Mouse (Mus musculus): ENCODE data around the gene Ostm1. TPM values are rescaled to one million over a fixed set of nuclear protein-coding genes. Genes with fewer than 3 reads are reported as not detected.

The Ostm1 gene
- total RNA-seq, 2 experiments from 2014 or later, result 42.3 to 47.3 TPM

DNA sequence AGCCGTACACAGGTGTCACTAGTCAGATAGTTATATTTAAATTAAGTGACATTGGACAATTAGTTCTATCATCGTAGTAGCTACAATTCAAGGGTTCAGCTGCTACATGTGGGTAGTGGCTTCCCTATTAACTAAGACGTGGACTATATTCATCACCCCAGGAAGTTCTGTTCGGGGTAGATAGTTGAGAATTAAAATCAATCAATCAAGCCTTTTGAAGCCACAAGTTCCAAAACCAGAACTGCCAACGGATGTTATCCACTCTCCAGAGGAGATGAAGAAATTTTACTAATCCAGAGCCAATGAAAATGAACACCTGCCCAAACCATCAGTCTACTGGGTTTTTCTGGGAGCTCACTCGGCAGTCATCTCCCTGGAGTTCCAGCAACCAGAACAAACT is 94.7 kb downstream of the Ostm1 start:
- peak; percentile 8; the same call in 1 of the 2 replicates for ATAC-seq (replicated peaks; ENCODE audit: poor library complexity)

DNA sequence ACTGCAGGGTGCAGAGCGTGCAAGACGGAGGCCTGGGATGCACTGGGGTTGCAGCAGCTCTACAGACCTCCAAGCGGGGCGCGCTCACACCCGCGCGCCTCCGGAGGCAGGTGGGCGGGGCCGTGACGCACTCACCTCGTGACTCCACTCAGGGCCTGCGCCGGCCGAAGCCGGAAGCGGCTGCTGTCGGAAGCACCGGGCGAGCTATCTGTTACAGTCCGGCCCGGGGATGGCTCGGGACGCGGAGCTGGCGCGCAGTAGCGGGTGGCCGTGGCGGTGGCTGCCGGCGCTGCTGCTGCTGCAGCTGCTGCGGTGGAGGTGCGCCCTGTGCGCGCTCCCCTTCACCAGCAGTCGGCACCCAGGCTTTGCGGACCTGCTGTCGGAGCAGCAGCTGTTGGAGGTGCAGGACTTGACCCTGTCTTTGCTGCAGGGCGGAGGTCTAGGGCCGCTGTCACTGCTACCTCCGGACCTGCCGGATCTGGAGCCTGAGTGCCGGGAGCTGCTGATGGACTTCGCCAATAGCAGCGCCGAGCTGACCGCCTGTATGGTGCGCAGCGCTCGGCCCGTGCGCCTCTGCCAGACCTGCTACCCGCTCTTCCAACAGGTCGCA is 95.2 kb downstream of the Ostm1 start:
- ATAC-seq (replicated peaks; ENCODE audit: poor library complexity), result peak; percentile 92

DNA sequence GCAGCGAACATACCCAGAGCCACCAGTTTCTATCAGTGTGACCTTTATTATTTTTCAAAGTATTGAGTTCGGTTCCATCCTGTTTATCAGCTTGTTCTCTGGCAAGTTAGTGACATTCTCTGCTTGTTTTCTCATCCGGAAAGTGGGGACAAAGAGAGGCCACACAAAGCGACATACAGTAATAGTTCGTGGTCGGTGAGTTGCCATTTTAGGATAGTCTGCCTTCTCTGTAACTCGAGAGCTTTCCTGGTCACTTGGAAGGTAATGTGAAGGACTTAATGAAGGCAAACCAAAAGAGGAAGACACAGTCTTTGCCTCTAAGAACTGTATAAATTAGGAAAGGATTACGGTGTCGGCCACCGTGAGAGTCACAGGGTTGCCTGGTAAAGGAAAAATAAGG is 96.0 kb downstream of the Ostm1 start:
- no peak for ATAC-seq (replicated peaks; ENCODE audit: poor library complexity)

DNA sequence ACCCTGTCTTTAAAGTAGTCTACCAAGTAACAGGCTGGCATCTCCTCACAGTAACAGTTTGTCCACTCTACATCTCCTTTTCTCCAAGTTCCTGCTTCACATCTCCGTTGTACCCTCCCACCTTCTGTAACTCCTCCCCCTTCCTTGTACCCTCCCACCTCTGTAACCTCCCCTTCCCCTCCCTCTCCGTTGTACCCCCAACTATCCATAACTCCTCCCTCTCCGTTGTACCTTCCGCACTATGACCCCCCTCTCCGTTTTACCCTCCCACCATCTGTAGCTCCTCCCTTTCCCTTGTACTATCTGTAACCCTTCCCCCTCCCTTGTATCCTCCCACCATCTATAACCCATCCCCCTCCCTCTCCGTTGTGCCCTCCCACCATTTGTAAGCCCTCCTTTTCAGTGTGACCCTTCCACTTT is 97.0 kb downstream of the Ostm1 start:
- ATAC-seq (replicated peaks; ENCODE audit: poor library complexity), result peak; percentile 71

DNA sequence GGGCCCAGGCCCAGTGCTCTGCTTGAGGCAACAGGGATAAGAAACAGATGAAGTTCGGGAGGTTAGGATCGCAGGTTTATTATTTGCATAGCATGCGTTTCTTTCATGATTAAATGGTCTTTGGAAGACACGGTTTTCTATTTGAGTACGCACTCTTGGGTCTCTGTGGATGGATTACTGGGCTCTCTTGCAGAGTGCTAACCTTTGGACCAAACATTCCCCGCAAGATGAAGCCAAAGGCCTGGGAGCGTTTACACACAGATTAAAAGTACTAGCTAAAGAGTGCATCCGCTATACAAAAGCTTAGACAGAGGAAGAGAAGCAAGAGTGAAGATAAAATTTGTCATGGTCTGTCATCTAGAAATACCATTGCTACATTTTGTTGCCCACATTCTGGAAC is 98.8 kb downstream of the Ostm1 start:
- ATAC-seq (replicated peaks; ENCODE audit: poor library complexity), result no peak

DNA sequence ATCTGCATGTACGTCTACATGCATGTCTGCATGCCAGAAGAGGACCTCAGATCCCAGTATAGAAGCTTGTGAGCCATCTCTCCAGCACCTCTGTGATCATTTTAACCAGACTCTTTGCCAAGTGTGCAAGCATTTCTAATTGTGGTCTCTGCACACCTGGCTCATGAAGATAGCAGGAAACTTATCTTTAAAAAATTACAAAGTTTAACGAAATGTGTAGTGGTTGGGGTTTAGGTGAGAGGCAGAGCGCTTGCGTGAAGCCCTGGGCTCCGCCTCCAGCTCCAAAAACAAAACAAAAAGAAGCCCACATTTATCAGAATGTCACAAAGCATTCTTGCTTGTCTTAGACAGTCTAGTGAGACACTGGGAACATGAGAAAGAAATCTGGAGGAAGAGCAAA is 104.3 kb downstream of the Ostm1 start:
- ATAC-seq (replicated peaks; ENCODE audit: poor library complexity), result peak; percentile 81

DNA sequence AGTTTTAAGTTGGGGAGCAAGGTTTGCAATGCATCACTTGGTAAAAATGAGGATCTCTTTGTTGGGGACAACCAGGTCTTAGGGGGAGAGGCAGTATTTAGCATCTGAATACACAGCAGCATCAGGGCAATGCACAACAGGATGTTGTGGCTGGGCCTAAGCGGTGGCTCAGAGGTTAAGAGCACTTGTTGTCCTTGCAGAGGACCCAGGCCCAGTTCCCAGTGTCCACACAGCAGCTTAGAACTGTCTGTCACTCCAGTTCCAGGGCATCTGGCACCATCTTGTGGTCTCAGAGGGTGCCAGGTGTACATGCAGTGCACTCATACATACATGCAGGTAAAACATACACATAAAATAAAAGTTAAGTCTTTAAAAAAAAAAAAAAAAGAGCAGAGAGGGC is 106.1 kb downstream of the Ostm1 start:
- ATAC-seq (replicated peaks; ENCODE audit: poor library complexity), result no peak

DNA sequence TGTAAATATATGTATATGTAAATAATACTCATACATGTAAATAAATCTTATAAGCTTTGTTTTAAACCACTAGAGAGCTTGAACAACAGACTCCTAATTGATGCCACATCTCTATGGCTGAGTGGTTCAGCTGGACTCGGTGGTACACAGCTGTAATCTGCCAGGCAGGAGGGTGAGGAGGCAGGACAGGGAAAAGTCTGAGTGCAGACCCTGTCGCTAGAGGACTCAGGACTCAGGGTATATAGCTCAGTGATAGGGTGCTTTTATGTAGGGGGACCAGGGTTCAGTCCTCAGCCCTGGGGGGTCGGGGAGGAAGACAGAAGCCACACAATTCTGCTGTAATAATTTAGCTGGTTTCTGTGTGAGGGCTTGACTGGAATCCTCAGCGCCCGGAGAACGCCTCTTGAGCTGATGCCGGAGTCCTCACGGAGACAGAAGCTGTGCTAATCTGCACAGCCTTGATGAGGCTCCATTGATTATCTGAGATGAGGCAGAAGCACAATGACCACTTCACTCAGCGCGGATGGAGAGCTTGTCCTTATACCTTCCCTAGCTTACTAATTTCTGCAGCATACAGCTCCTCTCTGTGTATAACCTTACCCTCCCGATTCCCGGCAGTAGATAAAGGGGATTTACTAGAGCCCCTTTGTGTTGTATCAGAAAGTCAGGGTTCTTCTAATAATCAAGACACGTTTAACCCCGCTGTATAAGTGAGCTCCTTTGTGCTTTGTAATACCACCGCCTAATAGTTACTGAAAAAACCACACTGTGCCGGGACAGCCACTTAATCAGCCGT is 106.8 kb downstream of the Ostm1 start:
- ATAC-seq (replicated peaks; ENCODE audit: poor library complexity), result no peak

DNA sequence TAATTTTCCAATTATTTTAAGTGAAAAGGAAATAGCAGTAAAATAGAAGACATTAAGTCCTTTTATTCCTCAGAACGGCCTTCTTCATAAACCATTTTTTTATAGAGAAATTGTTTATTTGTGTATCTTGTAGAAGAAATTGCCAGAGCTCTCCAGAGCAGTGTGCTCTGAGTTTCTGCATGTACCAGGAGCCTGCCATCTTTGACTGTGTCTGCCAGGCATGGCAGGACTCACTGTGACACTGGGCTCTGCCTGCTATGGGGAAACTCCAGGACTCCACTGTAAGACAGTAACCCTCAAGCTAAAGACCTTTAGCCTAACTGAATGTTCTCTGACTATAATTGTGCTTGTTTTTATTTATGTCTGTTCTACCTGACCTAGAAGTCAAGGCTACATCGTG is 107.4 kb downstream of the Ostm1 start:
- ATAC-seq (replicated peaks; ENCODE audit: poor library complexity), result no peak

DNA sequence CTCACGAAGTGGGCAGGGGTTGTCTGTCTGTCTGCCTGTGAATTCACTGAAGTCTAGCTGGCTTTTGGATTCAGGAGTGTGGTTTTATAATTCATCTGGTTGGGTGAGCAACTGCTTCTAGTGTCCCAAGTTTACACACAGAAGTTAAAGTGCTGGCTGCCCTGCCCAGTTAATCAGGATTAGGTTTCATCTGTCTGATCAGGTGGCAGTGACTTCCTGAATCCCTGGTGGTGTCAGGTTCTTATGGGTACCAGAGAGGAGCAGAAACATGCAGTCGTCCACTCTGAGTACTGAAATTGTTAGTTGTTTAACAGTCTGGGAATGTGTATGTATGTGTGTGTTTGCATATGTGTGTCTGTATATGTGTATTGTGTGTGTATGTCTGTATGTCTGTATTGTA is 108.5 kb downstream of the Ostm1 start:
- no peak for ATAC-seq (replicated peaks; ENCODE audit: poor library complexity)

DNA sequence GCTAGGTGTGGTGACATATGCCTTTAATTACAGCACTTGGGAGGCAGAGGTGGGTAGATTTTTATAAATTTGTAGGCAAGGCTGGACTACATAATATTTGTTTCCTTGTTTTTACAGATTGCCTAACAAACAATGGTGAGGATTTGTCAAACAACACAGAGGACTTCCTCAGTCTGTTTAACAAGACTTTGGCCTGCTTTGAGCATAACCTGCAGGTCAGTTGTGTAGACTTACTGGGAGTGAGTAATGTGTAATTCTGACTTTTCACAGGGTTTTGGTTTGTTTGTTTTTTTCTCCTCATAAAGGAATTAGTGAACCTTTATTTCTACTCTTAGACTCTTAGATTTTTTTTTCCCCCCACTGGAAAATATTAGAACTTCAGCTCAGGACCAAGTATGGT is 109.2 kb downstream of the Ostm1 start:
- ATAC-seq (replicated peaks; ENCODE audit: poor library complexity), result no peak

DNA sequence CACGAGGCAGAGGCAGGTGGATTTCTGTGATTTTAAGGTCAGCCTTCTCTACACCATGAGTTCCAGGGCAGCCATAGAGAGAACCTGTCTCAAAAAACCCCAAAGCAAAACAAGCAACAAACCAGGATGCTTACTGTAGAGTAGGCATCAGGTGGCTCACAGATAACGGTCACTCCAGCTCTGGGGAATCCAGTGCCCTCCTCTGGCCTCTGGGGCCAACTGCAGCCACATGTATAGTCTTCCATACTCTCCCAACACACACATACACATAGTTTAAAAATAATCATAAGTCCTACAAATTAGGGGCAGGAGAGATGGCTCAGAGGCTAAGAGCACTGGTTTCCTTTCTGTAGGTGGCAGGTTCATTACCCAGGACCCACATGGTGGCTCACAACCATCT is 109.9 kb downstream of the Ostm1 start:
- ATAC-seq (replicated peaks; ENCODE audit: poor library complexity), result peak; percentile 61

DNA sequence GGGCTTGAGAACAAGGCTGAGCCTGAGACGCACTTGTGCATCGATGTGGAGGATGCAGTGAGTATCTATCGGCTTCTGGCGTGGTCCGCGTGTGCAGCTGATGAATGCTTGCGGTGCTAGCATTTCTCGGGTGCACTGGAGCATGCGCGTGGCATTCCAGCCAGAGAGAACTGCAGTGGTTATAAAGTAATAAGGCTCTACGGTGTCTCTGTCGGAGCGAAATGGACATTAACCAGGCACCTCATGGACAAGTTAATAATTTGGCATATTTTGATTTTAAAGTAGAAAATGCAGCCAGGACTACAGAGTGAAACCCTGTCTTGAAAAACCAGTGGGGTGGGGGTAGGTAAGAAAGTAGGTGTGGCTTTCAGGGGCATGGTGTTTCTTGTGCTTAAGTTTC is 112.7 kb downstream of the Ostm1 start:
- no peak for ATAC-seq (replicated peaks; ENCODE audit: poor library complexity)

DNA sequence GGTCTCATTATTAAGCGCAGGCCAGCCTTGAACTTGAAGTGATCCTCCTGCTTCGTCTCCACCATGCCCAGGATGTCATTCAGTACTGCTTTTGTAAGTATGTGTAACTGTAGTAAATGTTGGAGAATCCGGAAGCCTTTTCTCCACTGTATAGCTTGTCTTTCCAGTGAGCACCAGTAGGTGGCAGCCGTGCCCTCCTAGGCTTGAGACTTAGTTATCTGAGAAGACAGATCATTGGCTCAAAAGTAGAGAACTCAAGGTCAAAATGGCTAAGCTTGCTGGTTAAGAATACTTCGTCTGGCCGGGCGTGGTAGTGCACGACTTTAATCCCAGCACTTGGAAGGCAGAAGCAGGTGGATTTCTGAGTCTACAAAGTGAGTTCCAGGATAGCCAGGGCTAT is 113.4 kb downstream of the Ostm1 start:
- peak; percentile 99 for ATAC-seq (replicated peaks; ENCODE audit: poor library complexity)

DNA sequence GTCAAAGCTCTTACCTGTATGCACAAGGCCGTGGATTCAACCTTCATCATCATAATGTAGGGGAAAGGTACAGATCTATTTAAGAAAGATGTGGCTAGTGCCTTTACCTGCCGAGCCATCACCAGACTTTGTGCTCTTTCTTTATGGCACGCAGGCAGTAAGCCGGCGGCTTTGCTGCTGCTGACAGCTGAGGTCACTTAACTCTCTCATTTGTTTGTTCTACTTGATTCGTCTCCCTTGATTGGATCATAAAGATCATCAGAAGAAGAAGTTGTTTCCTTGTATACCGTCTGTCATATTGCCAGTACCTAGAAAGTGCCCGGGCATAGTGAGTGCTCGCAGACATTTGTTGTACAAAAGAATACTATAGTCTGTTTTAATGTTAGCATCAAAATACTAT is 114.8 kb downstream of the Ostm1 start:
- no peak for ATAC-seq (replicated peaks; ENCODE audit: poor library complexity)

DNA sequence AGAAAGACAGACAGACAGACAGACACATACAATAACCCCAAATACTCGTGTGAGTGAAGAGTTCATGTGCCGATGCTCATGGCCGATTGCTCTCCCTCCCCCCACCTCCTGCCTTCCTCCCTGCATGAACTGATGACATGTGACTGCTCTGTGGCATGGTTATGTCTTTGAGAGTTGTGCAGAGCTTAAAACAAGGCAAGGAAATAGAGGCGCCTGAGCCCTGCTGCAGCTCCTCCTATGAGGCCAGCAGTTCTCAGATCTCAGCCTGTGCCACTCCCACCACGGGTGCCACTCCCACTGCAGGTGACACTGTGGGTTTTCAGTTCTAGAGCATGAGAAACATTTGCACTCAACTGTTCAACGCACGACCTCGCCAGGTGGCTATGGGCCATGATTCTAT is 115.4 kb downstream of the Ostm1 start:
- ATAC-seq (replicated peaks; ENCODE audit: poor library complexity), result no peak

DNA sequence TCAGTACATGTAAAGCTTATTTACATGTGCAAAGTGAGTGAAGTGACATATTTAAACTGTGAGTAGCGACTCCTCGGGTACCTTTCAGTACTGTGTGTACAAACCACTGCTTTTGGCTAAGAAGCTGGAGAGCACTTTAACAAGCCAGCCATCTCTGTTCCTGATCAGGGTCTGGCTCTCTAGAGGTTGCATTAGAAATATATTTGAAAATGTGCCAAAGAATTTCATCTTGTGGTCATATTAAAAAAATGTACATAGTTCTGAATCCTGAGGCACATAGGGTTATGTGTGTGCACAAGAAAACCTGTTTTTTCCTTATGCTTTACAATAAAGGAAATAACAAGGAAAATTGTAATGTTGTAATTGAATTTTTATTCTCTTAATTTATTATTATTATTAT is 118.5 kb downstream of the Ostm1 start:
- ATAC-seq (replicated peaks; ENCODE audit: poor library complexity), result no peak

DNA sequence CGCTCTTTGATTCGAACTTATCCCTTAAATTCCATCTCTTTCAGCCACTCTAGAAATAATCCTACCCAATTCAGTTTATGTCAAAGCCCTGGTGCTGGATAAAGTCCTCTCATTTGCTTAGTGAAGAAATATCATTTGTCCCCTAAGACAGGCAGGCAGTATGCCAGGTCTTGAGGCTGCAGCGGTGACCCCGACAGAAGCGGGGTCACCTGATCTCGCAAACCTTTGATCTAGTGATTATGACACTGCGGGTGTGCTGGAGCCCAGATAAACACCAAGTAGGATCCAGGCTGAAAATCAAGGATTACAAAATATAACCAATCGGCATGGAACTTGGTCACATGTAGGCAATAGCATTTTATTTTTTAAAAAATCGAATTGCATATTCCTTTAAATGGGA is 131.1 kb downstream of the Ostm1 start:
- ATAC-seq (replicated peaks; ENCODE audit: poor library complexity), result no peak

DNA sequence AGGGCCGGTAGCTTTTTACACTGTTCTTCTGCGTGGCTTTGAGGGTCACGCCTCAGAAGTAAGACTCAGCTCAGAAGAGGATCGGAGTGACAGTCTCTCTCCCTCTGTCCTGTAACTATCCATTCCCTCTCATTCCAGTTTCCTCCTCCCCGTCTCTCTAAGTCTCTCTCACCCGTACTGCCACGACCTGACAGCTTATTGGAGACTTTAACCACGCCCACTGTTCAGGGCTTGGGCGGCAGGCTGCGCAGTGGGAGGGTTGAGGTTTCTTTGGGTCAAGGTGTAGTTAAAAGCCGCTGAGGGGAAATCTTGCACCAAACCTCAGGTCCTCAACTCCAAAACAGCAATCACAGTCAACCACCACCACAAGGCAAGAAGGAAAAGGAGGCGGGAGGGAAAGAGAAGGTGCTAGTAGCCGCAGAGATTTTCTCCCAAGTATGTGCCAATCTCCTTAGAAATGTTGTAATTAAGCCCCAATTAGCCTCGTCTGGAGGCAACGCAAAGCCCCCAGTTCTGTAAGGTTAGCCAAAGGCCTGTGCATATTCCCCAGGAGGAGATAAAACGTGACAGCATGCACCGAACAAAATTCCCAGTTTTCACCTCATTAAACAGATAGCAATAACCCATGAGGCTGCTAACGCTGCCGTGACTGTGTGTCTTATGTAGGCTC is 131.9 kb downstream of the Ostm1 start:
- ATAC-seq (replicated peaks; ENCODE audit: poor library complexity), result 0 out of 2 replicates have a peak, but pooled peaks have one; percentile 14

DNA sequence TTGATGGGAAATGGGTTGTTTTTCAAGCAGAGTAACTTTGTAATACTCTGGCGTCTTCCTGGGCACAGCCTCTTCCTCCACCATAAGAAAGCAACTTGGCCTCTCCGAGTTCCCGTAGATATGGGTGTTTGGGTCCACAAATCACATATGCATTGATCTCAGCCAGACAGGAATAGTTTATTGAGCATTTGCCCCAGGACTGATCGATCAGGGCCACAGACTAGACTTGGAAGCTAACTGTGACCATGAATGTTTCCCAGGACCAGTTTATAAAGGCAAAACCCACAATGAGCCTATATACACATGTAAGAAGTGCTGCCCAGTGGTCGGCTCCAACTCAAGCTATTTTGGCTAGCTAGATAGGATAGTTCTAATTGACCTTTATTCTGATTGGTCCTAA is 138.5 kb downstream of the Ostm1 start:
- ATAC-seq (replicated peaks; ENCODE audit: poor library complexity), result no peak

DNA sequence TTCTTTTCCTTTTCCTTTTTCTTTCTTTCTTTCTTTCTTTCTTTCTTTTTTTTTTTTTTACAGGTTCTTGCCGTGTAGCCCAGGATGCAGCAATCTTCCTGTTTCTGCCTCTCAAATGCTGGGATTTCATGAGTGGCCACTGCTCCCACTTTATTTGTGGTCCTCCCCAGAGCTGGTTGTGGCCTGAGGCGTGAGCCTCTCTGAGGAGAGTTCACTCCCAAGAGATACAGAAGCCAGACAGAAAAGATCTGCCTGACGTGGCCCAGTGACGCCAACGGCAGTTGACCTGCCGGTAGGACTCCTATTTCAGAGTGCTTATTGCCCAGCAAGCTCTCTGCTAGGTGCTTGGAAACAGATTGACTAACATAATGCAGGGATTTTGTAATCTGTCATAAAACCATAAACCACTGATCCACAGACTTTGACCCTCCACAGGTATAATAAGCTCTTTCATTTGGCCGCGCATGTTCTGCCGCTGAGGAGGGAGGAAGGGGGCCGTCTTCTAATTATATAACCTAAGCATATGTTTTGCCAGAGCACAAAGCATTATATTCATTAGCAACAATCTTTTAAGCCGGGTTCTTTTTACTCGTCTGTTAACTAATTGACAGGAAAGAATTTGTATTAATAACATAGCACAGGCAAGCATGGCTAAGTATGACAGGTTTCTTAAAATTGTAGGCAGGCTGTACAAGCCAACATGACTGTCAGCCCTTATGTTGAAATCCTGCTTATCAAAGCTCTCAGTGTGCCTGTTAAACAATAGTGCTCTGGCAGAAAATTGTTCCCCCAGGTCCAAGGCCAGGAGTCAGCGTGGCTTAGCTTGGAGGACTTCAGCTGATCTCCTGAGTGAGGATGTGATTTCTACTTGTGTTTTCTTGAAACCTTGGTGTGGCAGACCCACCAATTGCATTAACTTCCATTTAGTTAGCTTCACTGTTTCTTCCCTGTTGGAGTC is 139.9 kb downstream of the Ostm1 start:
- ATAC-seq (replicated peaks; ENCODE audit: poor library complexity), result no peak
